Mouse (Mus musculus) thymus, adult 2 months (tissue): ENCODE data around the gene Adamts4.

Experiments
- CTCF ChIP-seq: fragments of 200-500 bp; IDR thresholded peaks from 2 replicates; pipeline ENCODE4 v1.5.1; 2012; ENCODE audit warnings: mild to moderate bottlenecking, control low read depth, low read length, moderate library complexity, borderline replicate concordance; ENCODE audit not compliant: control insufficient read depth, poor library complexity, insufficient read depth; ENCODE audit errors: extremely low read depth
- POLR2A ChIP-seq: fragments of 200-500 bp; IDR thresholded peaks from 2 replicates; pipeline ENCODE4 v1.6.1; 2012; ENCODE audit warnings: mild to moderate bottlenecking, low read length, control low read depth, moderate library complexity; ENCODE audit not compliant: control insufficient read depth, poor library complexity, insufficient read depth; ENCODE audit errors: extremely low read depth

- no peak for TF ChIP-seq POLR2A
- no peak for TF ChIP-seq CTCF
Measured at GRCm38 (mm10) chr1:171257781-171258180, 7.6 kb downstream of the Adamts4 start.
